Mouse (Mus musculus): Measurements from ENCODE around the gene Dhtkd1.

- no peak for TF ChIP-seq CTCF (IDR thresholded peaks at IDR 0.05; ENCODE audit: insufficient read depth, low read length)
- no peak for TF ChIP-seq POLR2A (IDR thresholded peaks at IDR 0.05; ENCODE audit: borderline replicate concordance, extremely low read depth, low read depth, low read length)
These were observed 79.8 kb downstream of the Dhtkd1 start, which contains the start of gene Gm13199 for GRCm38 (mm10) chr2:5862834-5863233.
